Mouse (Mus musculus) liver, embryonic 14.5 days (tissue): ENCODE data around the gene Suclg1. TPM values are rescaled to one million over a fixed set of nuclear protein-coding genes. Genes with fewer than 3 reads are reported as not detected.
A peak's percentile ranks its signal among the peaks of the same experiment; 100 is the strongest.

Experiments used
- ATAC-seq: fragments of 200-750 bp; cut with Nextera tagmentation; 2 replicates; pipeline ENCODE4 v1.8.0; 2017; ENCODE audit warnings: moderate number of reproducible peaks, mild to moderate bottlenecking, moderate library complexity; ENCODE audit not compliant: insufficient read depth
- DNase-seq, 3 experiments: peaks; one replicate each; pipeline ENCODE4 v3.0.0-alpha.2; 2012 to 2013; ENCODE audit warnings: low read depth in 3 of 3, low spot score in 3 of 3
- H3K27ac ChIP-seq: fragments of 300-500 bp; sonication (generic); 2 replicates; pipeline ENCODE4 v1.5.1; 2014; ENCODE audit warnings: moderate library complexity, mild to moderate bottlenecking, control low read depth, inconsistent platforms
- H3K27me3 ChIP-seq: fragments of 300-500 bp; sonication (generic); 2 replicates; pipeline ENCODE4 v1.6.1; 2014; ENCODE audit warnings: mild to moderate bottlenecking, low read length, moderate library complexity; ENCODE audit not compliant: control insufficient read depth, insufficient read depth
- H3K36me3 ChIP-seq: fragments of 300-500 bp; sonication (generic); replicated peaks from 2 replicates; pipeline ENCODE4 v1.6.1; 2014; ENCODE audit warnings: low read depth; ENCODE audit not compliant: control insufficient read depth, insufficient read depth
- H3K4me1 ChIP-seq, 2 experiments: fragments of 200-500 bp in 1 of 2; fragments of 300-500 bp in 1 of 2; sonication (generic) in 1 of 2; replicated peaks; 2 replicates each; pipeline ENCODE4 v1.6.1; 2012 to 2014; ENCODE audit warnings: antibody characterized with exemption in 1 of 2, inconsistent platforms in 1 of 2, low read length in 1 of 2; ENCODE audit not compliant: control insufficient read depth in 2 of 2, insufficient read depth in 2 of 2
- H3K4me2 ChIP-seq: fragments of 300-500 bp; sonication (generic); 2 replicates; pipeline ENCODE4 v1.6.1; 2014; ENCODE audit warnings: low read depth, mild to moderate bottlenecking, control low read depth, moderate library complexity
- H3K4me3 ChIP-seq, 2 experiments: fragments of 200-500 bp in 1 of 2; fragments of 300-500 bp in 1 of 2; sonication (generic) in 1 of 2; 2 replicates each; pipeline ENCODE4 v1.5.1; 2012 to 2014; ENCODE audit warnings: low read depth in 2 of 2, low read length in 2 of 2, mild to moderate bottlenecking in 2 of 2, control low read depth in 1 of 2, inconsistent platforms in 1 of 2, moderate library complexity in 1 of 2; ENCODE audit not compliant: insufficient read depth in 1 of 2
- H3K9ac ChIP-seq: fragments of 300-500 bp; sonication (generic); replicated peaks from 2 replicates; pipeline ENCODE4 v1.6.1; 2014; ENCODE audit warnings: mild to moderate bottlenecking, control low read depth, moderate library complexity
- H3K9me3 ChIP-seq: fragments of 300-500 bp; sonication (generic); 2 replicates; pipeline ENCODE4 v1.6.1; 2016; ENCODE audit warnings: low read length, mixed read lengths; ENCODE audit not compliant: control insufficient read depth
- CTCF ChIP-seq: IDR thresholded peaks from 2 replicates; pipeline ENCODE4 v1.5.1; 2016; ENCODE audit warnings: antibody characterized with exemption, low read depth, control low read depth
- EP300 ChIP-seq: IDR thresholded peaks from 2 replicates; pipeline ENCODE4 v1.6.1; 2016; ENCODE audit warnings: antibody characterized with exemption, low read depth
- WGBS: fragments of 180-500 bp; shearing (Covaris S2); extraction: QIAGEN DNeasy Blood & Tissue Kit; methylation state at CpG from one replicate; pipeline ENCODE4 v1.1.7; 2014; ENCODE audit not compliant: insufficient replicate concordance; 5-methylcytosine and 5-hydroxymethylcytosine counted together
- polyA plus RNA-seq, 2 experiments: library from polyadenylated mRNA; depleted of rRNA in 1 of 2; stranded (reverse) in 1 of 2; unstranded in 1 of 2; fragments of >200 nt; fragmentation: Nextera tagmentation in 1 of 2; extraction: Ambion mirVana in 1 of 2; gene quantifications; 2 replicates each; pipeline versions ENCODE4 v1.2.1 to v1.2.3; 2012 to 2014

Gene Suclg1
- polyA plus RNA-seq, 2 experiments, result 64.1 to 126 TPM

GRCm38 (mm10) chr6:73227376-73228158 lies 20.6 kb upstream of the Suclg1 start:
- DNase-seq (no peak), ATAC-seq (no peak)
- no peaks in the 10 kb centered on the region for H3K4me1 ChIP-seq
- H3K9ac ChIP-seq, result no peak overlapping the region
- 28% methylated on average over 10 of the region's 10 CpGs for WGBS
- H3K4me3 ChIP-seq, result no peak overlapping the region
- H3K27me3 ChIP-seq, result no peaks in the 10 kb centered on the region
- no peak overlapping the region for H3K27ac ChIP-seq
- no peak for TF ChIP-seq EP300
- peak; percentile 38 for TF ChIP-seq CTCF
- H3K9me3 ChIP-seq, result no peaks in the 10 kb centered on the region
- no peak overlapping the region for H3K4me2 ChIP-seq
- H3K36me3 ChIP-seq, result no peaks in the 10 kb centered on the region

GRCm38 (mm10) chr6:73228408-73228807 lies 19.8 kb upstream of the Suclg1 start:
- Histone ChIP-seq H3K4me3 (no peak overlapping the region), H3K36me3 (no peaks in the 10 kb centered on the region), H3K27me3 (no peaks in the 10 kb centered on the region), H3K4me2 (no peak overlapping the region), H3K27ac (no peak overlapping the region), H3K4me1 (peaks cover 3 to 5% of the 10 kb centered on the region in 2 experiments; a peak in 2 of 4 replicates), H3K9me3 (no peaks in the 10 kb centered on the region), H3K9ac (no peak overlapping the region; the same call in 1 of the 2 replicates)
- DNase-seq (no peak), ATAC-seq (no peak)
- no peak for TF ChIP-seq EP300
- WGBS, result 19% methylated on average over 4 of the region's 4 CpGs

GRCm38 (mm10) chr6:73228881-73229280 lies 19.3 kb upstream of the Suclg1 start:
- no peak overlapping the region for H3K27ac ChIP-seq
- no peak overlapping the region for H3K4me3 ChIP-seq
- no peak for DNase-seq
- no peak overlapping the region for H3K4me2 ChIP-seq
- peaks cover 3 to 5% of the 10 kb centered on the region in 2 experiments; a peak in 2 of 4 replicates for H3K4me1 ChIP-seq
- H3K27me3 ChIP-seq, result no peaks in the 10 kb centered on the region
- TF ChIP-seq CTCF (no peak), EP300 (no peak)
- no peak for ATAC-seq
- H3K9ac ChIP-seq, result no peak overlapping the region
- 59% methylated on average over 3 of the region's 3 CpGs for WGBS
- no peaks in the 10 kb centered on the region for H3K36me3 ChIP-seq
- no peaks in the 10 kb centered on the region for H3K9me3 ChIP-seq

- H3K4me1 ChIP-seq, result peaks cover 3 to 5% of the 10 kb centered on the region in 2 experiments; a peak in 2 of 4 replicates
- H3K36me3 ChIP-seq, result no peaks in the 10 kb centered on the region
- peak; percentile 78 for ATAC-seq
- 66% methylated on average over 12 of the region's 12 CpGs for WGBS
- no peak overlapping the region for H3K9ac ChIP-seq
- no peaks in the 10 kb centered on the region for H3K9me3 ChIP-seq
- H3K27ac ChIP-seq, result no peak overlapping the region
- H3K27me3 ChIP-seq, result no peaks in the 10 kb centered on the region
- DNase-seq, result no peak
- H3K4me2 ChIP-seq, result no peak overlapping the region
- TF ChIP-seq EP300 (peak; percentile 12; the same call in 1 of the 2 replicates), CTCF (no peak)
- H3K4me3 ChIP-seq, result no peak overlapping the region
Measured at GRCm38 (mm10) chr6:73232152-73232584, 16.0 kb upstream of the Suclg1 start.

- 30% methylated on average over 6 of the region's 6 CpGs for WGBS
- peak; percentile 34; the same call in 1 of the 2 replicates for ATAC-seq
- TF ChIP-seq CTCF (peak; percentile 44; the same call in 1 of the 2 replicates), EP300 (no peak; the same call in 1 of the 2 replicates)
- Histone ChIP-seq H3K27ac (no peak overlapping the region), H3K9me3 (no peaks in the 10 kb centered on the region), H3K4me3 (no peak overlapping the region), H3K9ac (no peak overlapping the region), H3K4me2 (no peak overlapping the region), H3K4me1 (peaks cover 3 to 5% of the 10 kb centered on the region in 2 experiments; a peak in 2 of 4 replicates), H3K27me3 (no peaks in the 10 kb centered on the region), H3K36me3 (no peaks in the 10 kb centered on the region)
- DNase-seq, result no peak
Measured at GRCm38 (mm10) chr6:73233202-73233726, 14.9 kb upstream of the Suclg1 start.
